Mouse (Mus musculus): ENCODE data around the gene Zfp444. TPM values are rescaled to one million over a fixed set of nuclear protein-coding genes. Genes with fewer than 3 reads are reported as not detected.

Zfp444 gene
- polyA plus RNA-seq (2012; rRNA removed) = 80.7 and 95.5 TPM in 2 replicates

GRCm38 (mm10) chr7:6172006-6172649, at the start of gene Zfp444:
Gene Zfp444, plus strand, starts transcription at chr7:6172226.
- peak; percentile 100 for DNase-seq (ENCODE audit: low read depth)

GRCm38 (mm10) chr7:6126690-6127448, 45.2 kb upstream of the Zfp444 start:
- peak; percentile 92 for DNase-seq (ENCODE audit: low read depth)
- TF ChIP-seq POLR2A (IDR thresholded peaks at IDR 0.05; ENCODE audit: borderline replicate concordance, extremely low read depth, insufficient read depth, insufficient read length, poor library complexity, severe bottlenecking) = no peak
- TF ChIP-seq CTCF (IDR thresholded peaks at IDR 0.05; ENCODE audit: borderline replicate concordance, extremely low read depth, insufficient read depth, insufficient read length) = peak; percentile 90

More at GRCm38 (mm10) chr7:6172006-6172649, at the start of gene Zfp444:
- TF ChIP-seq POLR2A (IDR thresholded peaks at IDR 0.05; ENCODE audit: borderline replicate concordance, extremely low read depth, insufficient read depth, insufficient read length, poor library complexity, severe bottlenecking) (peak; percentile 31; the same call in 1 of the 2 replicates), CTCF (IDR thresholded peaks at IDR 0.05; ENCODE audit: borderline replicate concordance, extremely low read depth, insufficient read depth, insufficient read length) (no peak)

GRCm38 (mm10) chr7:6130346-6130745, 41.7 kb upstream of the Zfp444 start:
- DNase-seq (ENCODE audit: low read depth) = no peak
- no peak for TF ChIP-seq CTCF (IDR thresholded peaks at IDR 0.05; ENCODE audit: borderline replicate concordance, extremely low read depth, insufficient read depth, insufficient read length)
- no peak for TF ChIP-seq POLR2A (IDR thresholded peaks at IDR 0.05; ENCODE audit: borderline replicate concordance, extremely low read depth, insufficient read depth, insufficient read length, poor library complexity, severe bottlenecking)

DNA sequence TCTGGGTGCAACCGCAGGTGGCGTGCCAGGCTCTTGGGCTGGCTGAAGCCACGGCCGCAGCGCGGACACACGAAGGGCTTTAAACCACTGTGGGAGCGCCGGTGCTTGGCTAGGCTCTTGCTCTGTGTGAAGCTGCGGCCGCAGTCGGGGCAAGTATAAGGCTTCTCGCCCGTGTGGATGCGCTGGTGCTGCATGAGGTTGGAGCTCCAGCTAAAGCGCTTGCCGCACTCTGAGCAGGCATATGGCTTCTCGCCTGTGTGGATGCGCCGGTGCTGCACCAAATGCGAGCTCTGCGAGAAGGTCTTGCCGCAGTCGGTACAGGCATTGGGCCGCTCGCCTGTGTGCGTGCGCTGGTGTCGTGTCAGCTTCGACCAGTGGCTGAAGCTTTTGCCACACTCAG, 39.4 kb upstream of the Zfp444 start:
- DNase-seq (ENCODE audit: low read depth) = no peak
- TF ChIP-seq POLR2A (IDR thresholded peaks at IDR 0.05; ENCODE audit: borderline replicate concordance, extremely low read depth, insufficient read depth, insufficient read length, poor library complexity, severe bottlenecking) = no peak
- TF ChIP-seq CTCF (IDR thresholded peaks at IDR 0.05; ENCODE audit: borderline replicate concordance, extremely low read depth, insufficient read depth, insufficient read length) = no peak

GRCm38 (mm10) chr7:6136497-6136896, 35.5 kb upstream of the Zfp444 start:
- no peak for DNase-seq (ENCODE audit: low read depth)
- TF ChIP-seq CTCF (IDR thresholded peaks at IDR 0.05; ENCODE audit: borderline replicate concordance, extremely low read depth, insufficient read depth, insufficient read length) (no peak), POLR2A (IDR thresholded peaks at IDR 0.05; ENCODE audit: borderline replicate concordance, extremely low read depth, insufficient read depth, insufficient read length, poor library complexity, severe bottlenecking) (no peak)

GRCm38 (mm10) chr7:6139295-6139694, 32.7 kb upstream of the Zfp444 start:
- DNase-seq (ENCODE audit: low read depth) = no peak
- no peak for TF ChIP-seq POLR2A (IDR thresholded peaks at IDR 0.05; ENCODE audit: borderline replicate concordance, extremely low read depth, insufficient read depth, insufficient read length, poor library complexity, severe bottlenecking)

DNA sequence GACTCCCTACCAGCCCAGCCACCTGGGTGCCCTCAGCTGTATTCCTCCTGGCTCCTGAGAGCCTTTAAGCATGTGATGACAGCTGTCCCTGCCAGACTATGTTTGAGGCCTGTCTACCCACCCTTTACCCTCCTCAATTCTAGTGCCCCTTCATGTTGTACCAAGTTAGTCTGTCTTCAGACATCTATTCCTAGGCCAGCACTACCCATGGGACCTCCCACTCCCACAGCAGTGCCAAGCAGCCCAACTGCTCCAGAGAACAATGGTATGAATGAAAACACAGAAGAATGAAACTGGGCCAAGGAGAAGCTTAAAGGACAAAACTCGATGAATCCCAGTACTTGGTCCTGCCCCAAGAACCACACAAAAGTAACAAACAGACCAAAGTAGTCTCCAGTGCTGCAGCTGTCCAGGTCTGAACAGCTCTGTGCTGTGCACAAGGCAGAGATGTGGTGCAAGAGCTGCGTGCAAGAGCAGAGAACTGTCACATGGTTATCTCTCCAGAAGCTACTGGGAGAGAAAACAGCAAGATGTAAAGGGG, 28.0 kb upstream of the Zfp444 start:
- TF ChIP-seq CTCF (IDR thresholded peaks at IDR 0.05; ENCODE audit: borderline replicate concordance, extremely low read depth, insufficient read depth, insufficient read length) (no peak), POLR2A (IDR thresholded peaks at IDR 0.05; ENCODE audit: borderline replicate concordance, extremely low read depth, insufficient read depth, insufficient read length, poor library complexity, severe bottlenecking) (no peak)
- peak; percentile 56 for DNase-seq (ENCODE audit: low read depth)

GRCm38 (mm10) chr7:6145423-6146188, 26.4 kb upstream of the Zfp444 start:
- peak; percentile 10 for DNase-seq (ENCODE audit: low read depth)
- TF ChIP-seq POLR2A (IDR thresholded peaks at IDR 0.05; ENCODE audit: borderline replicate concordance, extremely low read depth, insufficient read depth, insufficient read length, poor library complexity, severe bottlenecking) (no peak), CTCF (IDR thresholded peaks at IDR 0.05; ENCODE audit: borderline replicate concordance, extremely low read depth, insufficient read depth, insufficient read length) (no peak)

DNA sequence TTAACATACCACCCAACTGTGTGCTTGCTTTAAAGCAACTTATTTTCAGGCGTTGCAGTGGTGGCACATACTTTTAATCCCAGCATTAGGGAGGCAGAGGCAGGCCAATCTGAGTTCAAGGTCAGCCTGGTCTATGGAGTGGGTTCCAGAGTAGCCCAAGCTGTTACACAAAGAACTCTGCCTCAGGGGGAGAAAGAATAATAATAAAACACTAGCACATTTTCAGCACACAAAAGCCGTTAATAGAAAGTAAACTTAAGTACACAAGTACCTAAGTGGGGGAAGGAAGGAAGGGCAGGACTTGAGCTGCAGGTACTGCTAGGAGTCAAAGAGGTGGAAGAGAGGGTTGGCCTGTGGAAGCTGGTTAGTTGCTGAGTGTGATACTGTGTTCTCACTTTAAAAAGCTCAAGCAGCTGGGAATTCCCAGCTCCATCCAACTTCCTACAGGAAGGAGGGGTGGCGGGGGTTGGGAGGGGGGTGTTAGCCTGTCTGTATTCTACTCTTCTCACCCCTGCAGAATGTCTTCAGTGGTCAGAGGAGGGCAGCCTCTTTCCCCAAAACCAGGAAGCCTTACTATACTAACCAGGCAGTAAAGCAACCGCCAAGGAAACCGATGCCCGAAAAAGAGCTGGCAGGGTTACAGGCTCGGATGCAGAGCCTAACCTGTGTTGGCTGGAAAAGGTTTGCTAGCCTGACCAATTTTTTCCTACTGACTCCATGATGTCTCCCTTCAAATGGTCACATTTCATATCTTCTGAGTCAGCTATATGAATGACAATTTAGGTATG, 25.6 kb upstream of the Zfp444 start:
- TF ChIP-seq POLR2A (IDR thresholded peaks at IDR 0.05; ENCODE audit: borderline replicate concordance, extremely low read depth, insufficient read depth, insufficient read length, poor library complexity, severe bottlenecking) (no peak), CTCF (IDR thresholded peaks at IDR 0.05; ENCODE audit: borderline replicate concordance, extremely low read depth, insufficient read depth, insufficient read length) (no peak)
- no peak for DNase-seq (ENCODE audit: low read depth)

DNA sequence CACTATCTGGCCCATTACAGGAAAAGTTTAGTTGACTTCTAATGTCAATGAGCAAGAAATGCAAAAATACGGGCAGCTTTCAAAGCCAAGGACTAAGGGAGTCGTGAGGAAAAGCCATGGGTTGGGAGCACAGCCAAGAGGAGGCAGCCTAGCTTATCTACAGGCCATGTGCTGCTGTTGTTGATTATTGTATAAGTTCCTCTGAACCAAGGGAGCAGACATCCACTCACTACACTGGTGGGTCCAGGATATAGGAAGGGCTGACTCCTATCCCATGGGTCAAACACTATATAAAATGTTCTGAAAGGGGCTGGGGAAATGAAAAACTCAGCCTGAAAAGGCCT, 25.1 kb upstream of the Zfp444 start:
- TF ChIP-seq CTCF (IDR thresholded peaks at IDR 0.05; ENCODE audit: borderline replicate concordance, extremely low read depth, insufficient read depth, insufficient read length) (no peak), POLR2A (IDR thresholded peaks at IDR 0.05; ENCODE audit: borderline replicate concordance, extremely low read depth, insufficient read depth, insufficient read length, poor library complexity, severe bottlenecking) (no peak)
- DNase-seq (ENCODE audit: low read depth) = no peak
